11 mouse cellular contexts compared by ENCODE assay signal in the genomic region with DNA sequence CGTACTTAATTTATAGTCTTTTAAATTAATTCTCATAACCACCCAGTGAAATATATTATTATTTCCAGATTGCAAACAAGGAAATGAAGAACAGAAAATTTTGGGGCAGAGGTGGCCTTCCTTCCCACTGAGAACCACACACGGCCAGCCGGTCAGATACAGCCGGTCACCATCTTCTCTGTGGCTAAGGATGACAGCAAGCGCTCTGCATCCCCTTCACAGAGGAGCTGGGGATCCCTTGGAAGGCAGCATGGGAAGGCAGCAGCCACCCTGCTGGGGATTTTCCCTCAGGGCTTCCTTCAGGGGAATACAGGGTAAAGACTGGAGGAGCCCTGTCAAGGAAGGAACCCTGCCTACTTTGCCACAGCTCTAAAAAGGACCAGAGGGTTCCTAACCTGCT. TPM values are rescaled to one million over a fixed set of nuclear protein-coding genes. Genes with fewer than 3 reads are reported as not detected.
DNase-seq lines count a peak whose midpoint lies in the region; ATAC-seq lines count a peak whose summit lies in the region.
"Had no signal": no experiment of that assay in that cellular context is flagged by ENCODE, and none has a peak within 500 bp of the region (broad histone marks: within the 10 kb centered on the region; RNA-seq: fewer than 3 reads in every experiment).

No protein-coding gene starts in this region.

- no peak for ATAC-seq in forebrain, embryonic 12.5 days (ENCODE audit: low FRiP score)
- ATAC-seq in forebrain, embryonic 16.5 days, result no peak
- ATAC-seq in lung, embryonic 15.5 days (ENCODE audit: borderline replicate concordance, extremely low read depth, low FRiP score, low TSS enrichment), result no peak
- ATAC-seq in stomach, embryonic 16.5 days (ENCODE audit: insufficient read depth, low FRiP score), result no peak

- H3K9ac ChIP-seq in forebrain, embryonic 12.5 days, result no peak overlapping the region
- no peak overlapping the region for H3K9ac ChIP-seq in forebrain, embryonic 16.5 days (replicated peaks; ENCODE audit: low read depth, low read length)
- no peak overlapping the region for H3K9ac ChIP-seq in lung, embryonic 15.5 days
- H3K9ac ChIP-seq in stomach, embryonic 16.5 days (ENCODE audit: low read length), result peak overlapping the region; percentile 11

- no peaks in the 10 kb centered on the region for H3K9me3 ChIP-seq in forebrain, embryonic 12.5 days
- no peaks in the 10 kb centered on the region for H3K9me3 ChIP-seq in forebrain, embryonic 16.5 days (ENCODE audit: control insufficient read depth, low read length)
- H3K9me3 ChIP-seq in lung, embryonic 15.5 days, result no peaks in the 10 kb centered on the region
- no peaks in the 10 kb centered on the region for H3K9me3 ChIP-seq in limb, embryonic 10.5 days (replicated peaks)
- no peaks in the 10 kb centered on the region for H3K9me3 ChIP-seq in stomach, embryonic 16.5 days (replicated peaks; ENCODE audit: control insufficient read depth, low read length)
- H3K9me3 ChIP-seq: megakaryocyte, embryonic 14.5 days had no signal

- H3K4me1 ChIP-seq in forebrain, embryonic 12.5 days, result peaks cover 63% of the 10 kb centered on the region
- H3K4me1 ChIP-seq in forebrain, embryonic 16.5 days (replicated peaks; ENCODE audit: control insufficient read depth, insufficient read depth, low read length), result peaks cover 47% of the 10 kb centered on the region
- peaks cover 54% of the 10 kb centered on the region for H3K4me1 ChIP-seq in lung, embryonic 15.5 days
- peaks cover 64% of the 10 kb centered on the region for H3K4me1 ChIP-seq in limb, embryonic 10.5 days
- peaks cover 51% of the 10 kb centered on the region for H3K4me1 ChIP-seq in stomach, embryonic 16.5 days (ENCODE audit: control insufficient read depth, insufficient read depth, low read length)

- H3K4me3 ChIP-seq in forebrain, embryonic 12.5 days (replicated peaks), result no peak overlapping the region
- no peak overlapping the region for H3K4me3 ChIP-seq in forebrain, embryonic 16.5 days (replicated peaks; ENCODE audit: low read length)
- H3K4me3 ChIP-seq in lung, embryonic 15.5 days, result no peak overlapping the region
- no peak overlapping the region for H3K4me3 ChIP-seq in limb, embryonic 10.5 days
- no peak overlapping the region for H3K4me3 ChIP-seq in stomach, embryonic 16.5 days (replicated peaks; ENCODE audit: low read length)
- H3K4me3 ChIP-seq: megakaryocyte, embryonic 14.5 days had no signal

- peaks cover 9% of the 10 kb centered on the region; the same call in 1 of the 2 replicates for H3K36me3 ChIP-seq in forebrain, embryonic 12.5 days (replicated peaks)
- peaks cover 3% of the 10 kb centered on the region; the same call in 1 of the 2 replicates for H3K36me3 ChIP-seq in forebrain, embryonic 16.5 days (ENCODE audit: control insufficient read depth, insufficient read depth)
- H3K36me3 ChIP-seq in lung, embryonic 15.5 days, result 0 out of 2 replicates have a peak, but pooled peaks cover 3% of the 10 kb centered on the region
- H3K36me3 ChIP-seq in limb, embryonic 10.5 days, result peaks cover 22% of the 10 kb centered on the region
- H3K36me3 ChIP-seq in stomach, embryonic 16.5 days (ENCODE audit: control insufficient read depth, insufficient read depth, low read length), result no peaks in the 10 kb centered on the region

- WGBS in forebrain, embryonic 12.5 days, result 71% methylated on average over 5 of the region's 5 CpGs
- 80% methylated on average over 5 of the region's 5 CpGs for WGBS in forebrain, embryonic 16.5 days
- WGBS in lung, embryonic 15.5 days, result 66% methylated on average over 5 of the region's 5 CpGs
- WGBS in limb, embryonic 10.5 days, result 50% methylated on average over 5 of the region's 5 CpGs
- 62% methylated on average over 5 of the region's 5 CpGs for WGBS in stomach, embryonic 16.5 days

- H3K4me2 ChIP-seq in forebrain, embryonic 12.5 days, result no peak overlapping the region
- no peak overlapping the region for H3K4me2 ChIP-seq in forebrain, embryonic 16.5 days (ENCODE audit: low read length)
- H3K4me2 ChIP-seq in lung, embryonic 15.5 days, result no peak overlapping the region
- H3K4me2 ChIP-seq in stomach, embryonic 16.5 days (ENCODE audit: low read depth, low read length), result no peak overlapping the region

- no peaks in the 10 kb centered on the region for H3K27me3 ChIP-seq in forebrain, embryonic 12.5 days
- no peaks in the 10 kb centered on the region for H3K27me3 ChIP-seq in forebrain, embryonic 16.5 days (replicated peaks; ENCODE audit: control insufficient read depth, insufficient read depth, low read length)
- H3K27me3 ChIP-seq in lung, embryonic 15.5 days, result no peaks in the 10 kb centered on the region
- H3K27me3 ChIP-seq in limb, embryonic 10.5 days (ENCODE audit: low read depth, poor library complexity, severe bottlenecking), result no peaks in the 10 kb centered on the region
- H3K27me3 ChIP-seq in stomach, embryonic 16.5 days (ENCODE audit: control insufficient read depth, insufficient read depth, low read length), result no peaks in the 10 kb centered on the region
- H3K27me3 ChIP-seq: megakaryocyte, embryonic 14.5 days had no signal

- H3K27ac ChIP-seq in forebrain, embryonic 12.5 days, result 0 out of 2 replicates have a peak overlapping the region, but pooled peaks have one; percentile 25
- no peak overlapping the region for H3K27ac ChIP-seq in forebrain, embryonic 16.5 days (ENCODE audit: low read length)
- peak overlapping the region; percentile 82 for H3K27ac ChIP-seq in lung, embryonic 15.5 days
- 0 out of 2 replicates have a peak overlapping the region, but pooled peaks have one; percentile 34 for H3K27ac ChIP-seq in limb, embryonic 10.5 days
- peak overlapping the region; percentile 84 for H3K27ac ChIP-seq in stomach, embryonic 16.5 days (ENCODE audit: low read length)

- no peak for DNase-seq in lung, postnatal 14 days
- no peak for DNase-seq in limb, embryonic 10.5 days (ENCODE audit: low spot score)
- DNase-seq in gastrocnemius, adult 18-20 months (ENCODE audit: low spot score), result no peak
- no peak for DNase-seq in urinary bladder, postnatal 4 days (ENCODE audit: low spot score in 2 of 2)
- DNase-seq: heart, postnatal 36 days; thymus, postnatal 36 days had no signal

RNA-seq across cellular contexts. Expression of a gene that starts 32.0 kb away (rescaled TPM):
- polyA plus RNA-seq in forebrain, embryonic 12.5 days (2016; fragmentation: Nextera tagmentation; extraction: Ambion mirVana), result 33.9 and 35.1 TPM in 2 replicates
- polyA plus RNA-seq in forebrain, embryonic 16.5 days (2015; fragmentation: Nextera tagmentation; extraction: Ambion mirVana), result 24.5 and 27.7 TPM in 2 replicates
- 22.2 and 27.8 TPM in 2 replicates for polyA plus RNA-seq in lung, embryonic 15.5 days (2015; fragmentation: Nextera tagmentation; extraction: Ambion mirVana)
- 13.0 and 15.2 TPM in 2 replicates for polyA plus RNA-seq in limb, embryonic 10.5 days (2016; fragmentation: Nextera tagmentation; extraction: Ambion mirVana)
- polyA plus RNA-seq in stomach, embryonic 16.5 days (2015; fragmentation: Nextera tagmentation; extraction: Ambion mirVana), result 11.8 and 16.2 TPM in 2 replicates
- 10 to 100 TPM; 17.6 to 22.5 TPM for total RNA-seq in gastrocnemius, adult 18-20 months (2021)

RNA-seq across cellular contexts. Expression of a gene that starts 39.5 kb away (rescaled TPM):
- 216 and 224 TPM in 2 replicates for polyA plus RNA-seq in forebrain, embryonic 12.5 days (2016; fragmentation: Nextera tagmentation; extraction: Ambion mirVana)
- polyA plus RNA-seq in forebrain, embryonic 16.5 days (2015; fragmentation: Nextera tagmentation; extraction: Ambion mirVana), result 226 and 246 TPM in 2 replicates
- polyA plus RNA-seq in lung, embryonic 15.5 days (2015; fragmentation: Nextera tagmentation; extraction: Ambion mirVana), result 115 and 119 TPM in 2 replicates
- 164 and 173 TPM in 2 replicates for polyA plus RNA-seq in limb, embryonic 10.5 days (2016; fragmentation: Nextera tagmentation; extraction: Ambion mirVana)
- 98.1 and 105 TPM in 2 replicates for polyA plus RNA-seq in stomach, embryonic 16.5 days (2015; fragmentation: Nextera tagmentation; extraction: Ambion mirVana)
- 10 to 100 TPM; 79.9 to 86.2 TPM for total RNA-seq in gastrocnemius, adult 18-20 months (2021)

RNA-seq across cellular contexts. Expression of a gene that starts 39.6 kb away (rescaled TPM):
- 12.2 and 14.6 TPM in 2 replicates for polyA plus RNA-seq in forebrain, embryonic 12.5 days (2016; fragmentation: Nextera tagmentation; extraction: Ambion mirVana)
- polyA plus RNA-seq in forebrain, embryonic 16.5 days (2015; fragmentation: Nextera tagmentation; extraction: Ambion mirVana), result 14.3 and 14.8 TPM in 2 replicates
- 27.9 and 28.3 TPM in 2 replicates for polyA plus RNA-seq in lung, embryonic 15.5 days (2015; fragmentation: Nextera tagmentation; extraction: Ambion mirVana)
- polyA plus RNA-seq in limb, embryonic 10.5 days (2016; fragmentation: Nextera tagmentation; extraction: Ambion mirVana), result 19.0 and 21.7 TPM in 2 replicates
- 16.6 and 19.3 TPM in 2 replicates for polyA plus RNA-seq in stomach, embryonic 16.5 days (2015; fragmentation: Nextera tagmentation; extraction: Ambion mirVana)
- total RNA-seq in gastrocnemius, adult 18-20 months (2021), result 1 to 10 TPM; 2.2 to 3.8 TPM
